Mouse (Mus musculus): ENCODE data around the gene Upk3b.

The Upk3b gene

GRCm38 (mm10) chr5:136038258-136039214 lies at the start of gene Upk3b:
TSS of gene Upk3b (plus strand) at chr5:136038496.
- no peak for DNase-seq (ENCODE audit: low read depth)

- DNase-seq (ENCODE audit: low read depth) = peak; percentile 32
Observed at GRCm38 (mm10) chr5:135990601-135991000, 47.7 kb upstream of the Upk3b start.

GRCm38 (mm10) chr5:135993381-135993965 lies 44.8 kb upstream of the Upk3b start:
- DNase-seq (ENCODE audit: low read depth) = no peak

- DNase-seq (ENCODE audit: low read depth) = no peak
Observed at GRCm38 (mm10) chr5:135994335-135994724, 44.0 kb upstream of the Upk3b start.

- peak; percentile 74 for DNase-seq (ENCODE audit: low read depth)
Observed at GRCm38 (mm10) chr5:135994725-135995687, 43.3 kb upstream of the Upk3b start, which contains the start of gene Dtx2. TSS of gene Dtx2 (plus strand) at chr5:135994800.

GRCm38 (mm10) chr5:135996162-135996561 lies 42.1 kb upstream of the Upk3b start:
- no peak for DNase-seq (ENCODE audit: low read depth)

GRCm38 (mm10) chr5:136001222-136001621 lies 37.1 kb upstream of the Upk3b start:
- DNase-seq (ENCODE audit: low read depth) = no peak

GRCm38 (mm10) chr5:136002325-136002724 lies 36.0 kb upstream of the Upk3b start:
- DNase-seq (ENCODE audit: low read depth) = no peak

- DNase-seq (ENCODE audit: low read depth) = no peak
Observed at GRCm38 (mm10) chr5:136002751-136003151, 35.5 kb upstream of the Upk3b start.

- DNase-seq (ENCODE audit: low read depth) = no peak
Observed at GRCm38 (mm10) chr5:136004537-136004936, 33.8 kb upstream of the Upk3b start.

- DNase-seq (ENCODE audit: low read depth) = no peak
Observed at GRCm38 (mm10) chr5:136007745-136008144, 30.6 kb upstream of the Upk3b start.

- DNase-seq (ENCODE audit: low read depth) = no peak
Observed at GRCm38 (mm10) chr5:136014877-136015276, 23.4 kb upstream of the Upk3b start.

GRCm38 (mm10) chr5:136015586-136015985 lies 22.7 kb upstream of the Upk3b start:
- DNase-seq (ENCODE audit: low read depth) = no peak

GRCm38 (mm10) chr5:136016014-136016876 lies 22.1 kb upstream of the Upk3b start:
- no peak for DNase-seq (ENCODE audit: low read depth)

GRCm38 (mm10) chr5:136017262-136017661 lies 21.0 kb upstream of the Upk3b start:
- no peak for DNase-seq (ENCODE audit: low read depth)

- DNase-seq (ENCODE audit: low read depth) = no peak
Observed at GRCm38 (mm10) chr5:136018726-136019125, 19.6 kb upstream of the Upk3b start.

GRCm38 (mm10) chr5:136019907-136020306 lies 18.4 kb upstream of the Upk3b start:
- DNase-seq (ENCODE audit: low read depth) = no peak

- no peak for DNase-seq (ENCODE audit: low read depth)
Observed at GRCm38 (mm10) chr5:136025712-136026111, 12.6 kb upstream of the Upk3b start.

- DNase-seq (ENCODE audit: low read depth) = no peak
Observed at GRCm38 (mm10) chr5:136026859-136027258, 11.4 kb upstream of the Upk3b start.

- no peak for DNase-seq (ENCODE audit: low read depth)
Observed at GRCm38 (mm10) chr5:136027612-136028311, 10.5 kb upstream of the Upk3b start.

Data from c-Kit-positive CD71-negative TER-119-negative erythroid progenitor cells, embryonic 14.5 days (primary cell).